Mouse (Mus musculus) hindbrain, embryonic 15.5 days (tissue): ENCODE results near the gene Rab4a. TPM values are rescaled to one million over a fixed set of nuclear protein-coding genes. Genes with fewer than 3 reads are reported as not detected.

Experiments used
- ATAC-seq: fragments of 200-750 bp; cut with Nextera tagmentation; 2 replicates; pipeline ENCODE4 v1.8.0; 2017; ENCODE audit warnings: low read depth, moderate number of reproducible peaks, moderate TSS enrichment; ENCODE audit not compliant: low FRiP score
- H3K27ac ChIP-seq: fragments of 300-500 bp; sonication (generic); replicated peaks from 2 replicates; pipeline ENCODE4 v1.5.1; 2015; ENCODE audit warnings: mild to moderate bottlenecking, inconsistent platforms
- H3K27me3 ChIP-seq: fragments of 300-500 bp; sonication (generic); 2 replicates; pipeline ENCODE4 v1.6.1; 2015; ENCODE audit warnings: control low read depth, inconsistent platforms
- H3K36me3 ChIP-seq: fragments of 300-500 bp; sonication (generic); 2 replicates; pipeline ENCODE4 v1.6.1; 2015; ENCODE audit warnings: control low read depth, inconsistent platforms
- H3K4me1 ChIP-seq: fragments of 300-500 bp; sonication (generic); replicated peaks from 2 replicates; pipeline ENCODE4 v1.6.1; 2015; ENCODE audit warnings: control low read depth, inconsistent platforms
- H3K4me2 ChIP-seq: fragments of 300-500 bp; sonication (generic); 2 replicates; pipeline ENCODE4 v1.6.1; 2015; ENCODE audit warnings: moderate library complexity, mild to moderate bottlenecking, inconsistent platforms
- H3K4me3 ChIP-seq: fragments of 300-500 bp; sonication (generic); 2 replicates; pipeline ENCODE4 v1.5.1; 2015; ENCODE audit warnings: mild to moderate bottlenecking, inconsistent platforms
- H3K9ac ChIP-seq: fragments of 300-500 bp; sonication (generic); 2 replicates; pipeline ENCODE4 v1.6.1; 2015; ENCODE audit warnings: inconsistent platforms
- H3K9me3 ChIP-seq: fragments of 300-500 bp; sonication (generic); 2 replicates; pipeline ENCODE4 v1.6.1; 2016; ENCODE audit warnings: control low read depth, inconsistent platforms
- WGBS: fragments of 180-500 bp; shearing (Covaris S2); methylation state at CpG from one replicate; pipeline ENCODE4 v1.1.7; 2015; 5-methylcytosine and 5-hydroxymethylcytosine counted together
- polyA plus RNA-seq: library from polyadenylated mRNA; unstranded; fragments of >200 nt; fragmentation: Nextera tagmentation; extraction: Ambion mirVana; gene quantifications from 2 replicates; pipeline ENCODE4 v1.2.1, GENCODE M21; 2015

Gene Rab4a
- polyA plus RNA-seq, 1 experiment from 2014 or later, result 82.2 TPM

- Histone ChIP-seq H3K4me1 (peaks cover 19% of the 10 kb centered on the region), H3K27ac (peak overlapping the region; percentile 91), H3K4me3 (peak overlapping the region; percentile 98), H3K4me2 (peak overlapping the region; percentile 89), H3K9ac (peak overlapping the region; percentile 85), H3K27me3 (peaks cover 13% of the 10 kb centered on the region; the same call in 1 of the 2 replicates), H3K36me3 (no peaks in the 10 kb centered on the region), H3K9me3 (no peaks in the 10 kb centered on the region)
- under 1% methylated on average over 17 of the region's 17 CpGs for WGBS
- ATAC-seq, result peak; percentile 20; the same call in 1 of the 2 replicates
Observed at GRCm38 (mm10) chr8:123858574-123858940, 52.8 kb downstream of the Rab4a start.

- H3K4me1 ChIP-seq, result peaks cover 22% of the 10 kb centered on the region
- peak overlapping the region; percentile 85 for H3K9ac ChIP-seq
- no peaks in the 10 kb centered on the region for H3K36me3 ChIP-seq
- peak overlapping the region; percentile 89 for H3K4me2 ChIP-seq
- no peaks in the 10 kb centered on the region for H3K9me3 ChIP-seq
- peak overlapping the region; percentile 91 for H3K27ac ChIP-seq
- WGBS, result under 1% methylated on average over 70 of the region's 79 CpGs
- peaks cover 16% of the 10 kb centered on the region; the same call in 1 of the 2 replicates for H3K27me3 ChIP-seq
- peak; percentile 98 for ATAC-seq
- H3K4me3 ChIP-seq, result peak overlapping the region; percentile 98
Observed at GRCm38 (mm10) chr8:123858941-123859647, 53.3 kb downstream of the Rab4a start.

- peak within 1 kb of the TSS; percentile 85 for H3K9ac ChIP-seq
- H3K4me3 ChIP-seq, result peak within 1 kb of the TSS; percentile 98
- peak within 1 kb of the TSS; percentile 91 for H3K27ac ChIP-seq
- no peaks in the 10 kb centered on the region for H3K9me3 ChIP-seq
- WGBS, result 2% methylated on average over 47 of the region's 48 CpGs
- H3K36me3 ChIP-seq, result no peaks in the 10 kb centered on the region
- peak within 1 kb of the TSS; percentile 89 for H3K4me2 ChIP-seq
- peaks cover 17% of the 10 kb centered on the region; the same call in 1 of the 2 replicates for H3K27me3 ChIP-seq
- H3K4me1 ChIP-seq, result peaks cover 26% of the 10 kb centered on the region
- no peak; the same call in 1 of the 2 replicates for ATAC-seq
Observed at GRCm38 (mm10) chr8:123859648-123860259, 54.0 kb downstream of the Rab4a start, which contains the start of gene Ccsap. Ccsap (minus strand) TSS chr8:123860209.

- Histone ChIP-seq H3K9ac (no peak overlapping the region), H3K4me2 (peak overlapping the region; percentile 89), H3K9me3 (no peaks in the 10 kb centered on the region), H3K27me3 (peaks cover 19% of the 10 kb centered on the region; the same call in 1 of the 2 replicates), H3K4me1 (peaks cover 26% of the 10 kb centered on the region), H3K36me3 (no peaks in the 10 kb centered on the region), H3K4me3 (peak overlapping the region; percentile 98), H3K27ac (peak overlapping the region; percentile 91; the same call in 1 of the 2 replicates)
- WGBS, result 73% methylated on average over 4 of the region's 4 CpGs
- ATAC-seq, result no peak
Observed at GRCm38 (mm10) chr8:123860386-123860785, 54.6 kb downstream of the Rab4a start.

GRCm38 (mm10) chr8:123865786-123866185, 60.0 kb downstream of the Rab4a start:
- H3K9me3 ChIP-seq, result no peaks in the 10 kb centered on the region
- no peak overlapping the region for H3K9ac ChIP-seq
- ATAC-seq, result no peak
- H3K4me3 ChIP-seq, result no peak overlapping the region
- peaks cover 17% of the 10 kb centered on the region; the same call in 1 of the 2 replicates for H3K27me3 ChIP-seq
- H3K27ac ChIP-seq, result no peak overlapping the region
- no peak overlapping the region for H3K4me2 ChIP-seq
- peaks cover 6% of the 10 kb centered on the region for H3K4me1 ChIP-seq
- 84% methylated on average over 7 of the region's 7 CpGs for WGBS
- H3K36me3 ChIP-seq, result no peaks in the 10 kb centered on the region

- no peak for ATAC-seq
- H3K27me3 ChIP-seq, result peaks cover 13% of the 10 kb centered on the region; the same call in 1 of the 2 replicates
- no peaks in the 10 kb centered on the region for H3K9me3 ChIP-seq
- no peak overlapping the region for H3K27ac ChIP-seq
- 31% methylated on average over 5 of the region's 5 CpGs for WGBS
- H3K4me3 ChIP-seq, result no peak overlapping the region
- H3K4me2 ChIP-seq, result no peak overlapping the region
- peaks cover 6% of the 10 kb centered on the region for H3K4me1 ChIP-seq
- H3K9ac ChIP-seq, result no peak overlapping the region
- no peaks in the 10 kb centered on the region for H3K36me3 ChIP-seq
Observed at GRCm38 (mm10) chr8:123866971-123867370, 61.2 kb downstream of the Rab4a start.

- no peak for ATAC-seq
- H3K4me1 ChIP-seq, result no peaks in the 10 kb centered on the region
- H3K4me2 ChIP-seq, result no peak overlapping the region
- no peaks in the 10 kb centered on the region for H3K9me3 ChIP-seq
- 80% methylated on average over 9 of the region's 9 CpGs for WGBS
- no peaks in the 10 kb centered on the region for H3K36me3 ChIP-seq
- H3K4me3 ChIP-seq, result no peak overlapping the region
- H3K27ac ChIP-seq, result no peak overlapping the region
- H3K27me3 ChIP-seq, result no peaks in the 10 kb centered on the region
- no peak overlapping the region for H3K9ac ChIP-seq
Observed at GRCm38 (mm10) chr8:123872048-123872447, 66.3 kb downstream of the Rab4a start.

GRCm38 (mm10) chr8:123873364-123873763, 67.6 kb downstream of the Rab4a start:
- WGBS, result 86% methylated on average over 6 of the region's 6 CpGs

GRCm38 (mm10) chr8:123874324-123874723, 68.5 kb downstream of the Rab4a start:
- Histone ChIP-seq H3K27ac (no peak overlapping the region), H3K9me3 (no peaks in the 10 kb centered on the region), H3K4me3 (no peak overlapping the region), H3K36me3 (no peaks in the 10 kb centered on the region), H3K9ac (no peak overlapping the region), H3K4me2 (no peak overlapping the region), H3K27me3 (no peaks in the 10 kb centered on the region), H3K4me1 (no peaks in the 10 kb centered on the region)
- ATAC-seq, result no peak
- 76% methylated on average over 11 of the region's 11 CpGs for WGBS

More at GRCm38 (mm10) chr8:123873364-123873763, 67.6 kb downstream of the Rab4a start:
- no peak for ATAC-seq
- no peak overlapping the region for H3K4me2 ChIP-seq
- H3K9me3 ChIP-seq, result no peaks in the 10 kb centered on the region
- no peak overlapping the region for H3K27ac ChIP-seq
- no peaks in the 10 kb centered on the region for H3K36me3 ChIP-seq
- no peak overlapping the region for H3K4me3 ChIP-seq
- H3K27me3 ChIP-seq, result no peaks in the 10 kb centered on the region
- no peaks in the 10 kb centered on the region for H3K4me1 ChIP-seq
- H3K9ac ChIP-seq, result no peak overlapping the region

GRCm38 (mm10) chr8:123877865-123878264, 72.1 kb downstream of the Rab4a start:
- Histone ChIP-seq H3K9me3 (no peaks in the 10 kb centered on the region), H3K27me3 (no peaks in the 10 kb centered on the region), H3K4me2 (no peak overlapping the region), H3K4me1 (no peaks in the 10 kb centered on the region), H3K4me3 (no peak overlapping the region), H3K27ac (no peak overlapping the region), H3K9ac (no peak overlapping the region), H3K36me3 (no peaks in the 10 kb centered on the region)
- 66% methylated on average over 2 of the region's 2 CpGs for WGBS
- no peak for ATAC-seq

- H3K36me3 ChIP-seq, result no peaks in the 10 kb centered on the region
- H3K4me1 ChIP-seq, result peaks cover 15% of the 10 kb centered on the region
- 56% methylated on average over 10 of the region's 10 CpGs for WGBS
- H3K27me3 ChIP-seq, result no peaks in the 10 kb centered on the region
- H3K9me3 ChIP-seq, result no peaks in the 10 kb centered on the region
- H3K4me3 ChIP-seq, result no peak overlapping the region
- no peak overlapping the region for H3K9ac ChIP-seq
- H3K4me2 ChIP-seq, result no peak overlapping the region
- H3K27ac ChIP-seq, result no peak overlapping the region
- ATAC-seq, result no peak
Observed at GRCm38 (mm10) chr8:123880271-123880670, 74.5 kb downstream of the Rab4a start.

- H3K4me2 ChIP-seq, result no peak overlapping the region
Observed at GRCm38 (mm10) chr8:123880821-123881350, 75.1 kb downstream of the Rab4a start.

More at GRCm38 (mm10) chr8:123880821-123881350, 75.1 kb downstream of the Rab4a start:
- H3K4me3 ChIP-seq, result no peak overlapping the region
- 58% methylated on average over 4 of the region's 4 CpGs for WGBS
- H3K9ac ChIP-seq, result no peak overlapping the region
- no peaks in the 10 kb centered on the region for H3K9me3 ChIP-seq
- no peak for ATAC-seq
- H3K36me3 ChIP-seq, result no peaks in the 10 kb centered on the region
- no peaks in the 10 kb centered on the region for H3K27me3 ChIP-seq
- H3K27ac ChIP-seq, result no peak overlapping the region
- peaks cover 16% of the 10 kb centered on the region for H3K4me1 ChIP-seq
